Mouse (Mus musculus) stomach, postnatal 0 days (tissue): ENCODE results near the gene Scamp4.

Source experiments
- CTCF ChIP-seq: IDR thresholded peaks from 2 replicates; pipeline ENCODE4 v1.5.1; 2016; ENCODE audit warnings: antibody characterized with exemption, low read depth, mild to moderate bottlenecking, moderate library complexity
- EP300 ChIP-seq: optimal IDR thresholded peaks from 2 replicates; pipeline ENCODE3; 2016; ENCODE audit warnings: antibody characterized with exemption

DNA sequence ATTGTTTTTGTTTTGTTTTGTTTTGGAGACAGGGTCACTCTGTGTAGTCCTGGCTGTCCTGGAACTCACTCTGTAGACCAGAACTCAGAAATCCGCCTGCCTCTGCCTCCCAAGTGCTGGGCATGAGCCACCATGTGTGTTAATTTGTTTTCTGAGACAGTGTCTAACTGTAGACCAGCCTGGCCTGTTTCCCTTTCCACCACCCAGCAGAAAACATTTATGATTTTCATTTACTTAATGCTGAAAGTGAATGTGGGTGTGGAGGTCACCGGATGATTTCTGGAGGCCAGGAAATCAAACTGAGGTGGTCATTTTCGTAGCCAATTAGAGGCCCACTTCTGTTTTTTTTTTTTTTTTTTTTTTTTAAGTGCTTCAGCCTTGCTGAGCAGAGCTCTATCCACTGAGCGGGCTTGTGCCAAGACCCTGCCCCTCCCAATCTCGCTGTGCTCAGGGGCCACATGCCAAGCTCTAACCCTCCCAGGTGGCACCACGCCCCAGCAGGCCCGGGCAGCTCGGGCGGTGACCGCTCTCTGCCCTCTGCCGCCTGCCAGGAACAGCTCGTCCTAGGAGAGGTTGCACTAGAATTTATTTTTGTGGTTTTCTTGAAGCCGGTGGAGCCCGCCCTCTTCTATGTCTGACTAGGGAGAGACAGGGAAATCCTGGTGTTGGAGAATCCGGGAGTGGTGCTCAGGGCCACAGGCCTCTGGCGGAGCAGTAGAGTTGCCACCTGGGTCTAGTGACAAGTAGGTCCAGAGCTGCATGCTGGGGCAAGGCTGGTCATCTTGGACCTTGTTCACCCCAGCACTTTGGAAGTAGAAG is 61.7 kb downstream of the Scamp4 start:
- TF ChIP-seq CTCF (peak; percentile 24; the same call in 1 of the 2 replicates), EP300 (peak; percentile 93)
